Mouse (Mus musculus): ENCODE results near the gene Klf2.

The Klf2 gene

GRCm38 (mm10) chr8:72318801-72319322 lies at the start of gene Klf2:
Gene Klf2 (plus strand): TSS chr8:72319033.
- DNase-seq (ENCODE audit: low read depth, low spot score) = peak; percentile 99

DNA sequence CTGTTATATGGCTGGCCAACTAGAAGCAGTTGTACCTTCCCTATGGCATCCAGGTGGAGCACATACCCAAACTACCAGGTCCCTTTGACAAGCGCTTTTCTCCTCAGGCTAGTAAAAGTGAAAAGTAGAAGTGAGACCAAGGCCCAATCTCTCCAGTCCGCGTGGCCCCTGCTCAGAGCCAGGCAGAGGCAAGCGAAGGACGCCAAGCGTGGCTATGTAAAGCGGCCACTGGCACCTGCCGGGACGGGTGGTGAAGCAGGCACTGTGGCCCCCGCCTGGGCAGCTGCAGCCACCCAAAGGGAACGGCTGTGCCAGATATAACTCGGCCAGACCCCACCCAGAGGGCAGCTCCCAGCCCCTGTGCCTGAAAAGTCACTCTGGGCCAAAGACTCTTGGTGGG lies 48.2 kb upstream of the Klf2 start:
- DNase-seq (ENCODE audit: low read depth, low spot score) = no peak

DNA sequence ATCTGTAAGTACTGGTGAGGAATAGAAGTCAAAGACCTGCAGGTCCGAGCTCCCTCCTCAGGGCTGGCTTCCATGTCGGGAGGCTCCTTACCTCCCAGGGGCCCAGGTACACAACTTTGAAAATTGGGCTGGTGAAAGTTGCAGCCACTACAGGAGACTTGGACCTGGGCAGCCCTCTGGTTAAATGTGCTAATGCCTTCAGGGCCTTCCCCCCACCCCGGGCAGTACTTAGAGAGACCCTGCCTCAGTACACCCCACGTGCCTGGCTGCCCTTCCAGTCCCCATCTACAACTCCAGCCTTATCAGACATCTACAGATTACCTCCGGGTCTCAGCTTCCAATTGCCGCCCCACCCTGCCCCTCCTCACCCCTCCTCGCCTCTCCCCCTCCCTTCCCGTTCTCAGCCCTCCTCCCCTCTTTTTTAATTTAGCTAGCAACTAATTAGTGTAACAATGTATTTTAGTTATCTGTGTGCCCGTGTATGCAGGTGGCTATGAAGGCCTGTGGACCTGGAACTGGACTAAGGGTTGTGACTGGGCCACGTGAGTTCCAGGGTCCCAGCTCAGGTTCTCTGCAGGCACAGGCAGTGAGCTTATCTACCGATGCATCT lies 47.7 kb upstream of the Klf2 start:
- no peak for DNase-seq (ENCODE audit: low read depth, low spot score)

- DNase-seq (ENCODE audit: low read depth, low spot score) = no peak
These were observed 47.1 kb upstream of the Klf2 start for GRCm38 (mm10) chr8:72271691-72272090.

DNA sequence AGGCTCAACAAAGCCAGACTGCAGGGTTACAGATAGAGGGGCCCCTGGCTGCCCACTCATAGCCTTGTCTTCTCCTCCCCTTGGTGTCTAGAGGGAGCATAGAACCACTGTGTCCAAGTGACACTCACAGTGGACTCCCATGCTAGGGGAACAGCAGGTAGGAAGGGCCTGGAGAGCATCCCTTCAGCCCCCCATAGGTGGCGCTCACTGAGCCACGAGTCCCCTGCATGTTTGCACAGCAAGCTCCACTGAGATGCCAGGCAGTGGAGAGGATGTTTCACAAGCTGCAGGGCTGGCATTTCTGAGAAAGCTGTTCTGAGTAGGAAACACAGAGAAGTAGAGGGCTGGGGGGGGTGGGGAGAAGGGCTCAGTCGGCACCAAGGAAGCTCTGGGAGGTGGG lies 46.5 kb upstream of the Klf2 start:
- peak; percentile 74 for DNase-seq (ENCODE audit: low read depth, low spot score)

DNA sequence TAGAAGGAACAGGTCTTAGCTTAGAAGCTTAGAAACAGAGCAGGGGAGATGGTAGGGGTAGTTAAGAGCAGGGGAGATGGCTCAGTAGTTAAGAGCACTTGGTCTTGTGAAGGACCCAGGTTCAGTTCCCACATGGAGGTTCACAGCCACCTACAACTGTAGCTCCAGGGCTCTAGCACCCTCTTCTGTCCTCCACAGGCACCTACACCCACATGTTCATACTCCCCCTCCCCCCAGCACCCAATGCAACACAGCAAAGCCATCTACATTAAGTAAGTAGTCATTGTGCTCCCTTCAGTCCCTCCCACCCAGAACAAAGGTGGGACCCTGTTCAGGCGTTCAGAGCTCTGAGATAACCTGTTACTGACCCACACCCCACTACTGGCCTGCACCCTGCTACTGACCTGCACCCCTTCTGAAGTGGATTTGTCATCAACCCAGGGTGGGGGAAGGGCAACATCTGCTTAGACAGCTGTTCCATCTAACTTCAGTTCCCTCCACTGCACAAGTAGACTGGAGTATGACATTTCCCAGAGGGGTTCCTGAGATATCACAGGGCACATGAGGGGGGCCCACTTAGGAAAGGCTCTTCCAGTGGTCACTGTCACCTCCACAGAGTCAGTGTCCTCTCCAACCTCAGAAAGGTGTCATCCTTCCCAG lies 45.6 kb upstream of the Klf2 start:
- no peak for DNase-seq (ENCODE audit: low read depth, low spot score)

DNA sequence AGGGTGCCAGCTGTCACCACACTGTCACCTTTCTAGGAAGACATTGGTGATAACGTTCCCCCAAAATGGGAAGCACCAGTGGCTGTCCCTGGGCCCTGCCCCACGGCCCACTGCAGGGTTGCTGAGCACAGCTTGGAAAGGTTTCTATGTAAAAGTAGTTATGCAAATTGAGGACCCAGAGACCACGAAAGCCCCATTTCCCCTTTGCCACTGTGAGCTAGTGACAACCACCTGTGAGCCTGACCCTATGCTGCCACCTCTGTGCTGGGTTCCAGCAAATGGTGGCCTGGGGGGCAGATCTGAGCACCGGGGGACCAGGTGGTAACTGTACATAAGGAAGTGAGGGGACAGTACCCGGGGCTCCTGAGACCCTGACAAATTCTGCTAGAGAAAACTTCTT lies 45.0 kb upstream of the Klf2 start:
- DNase-seq (ENCODE audit: low read depth, low spot score) = no peak

DNA sequence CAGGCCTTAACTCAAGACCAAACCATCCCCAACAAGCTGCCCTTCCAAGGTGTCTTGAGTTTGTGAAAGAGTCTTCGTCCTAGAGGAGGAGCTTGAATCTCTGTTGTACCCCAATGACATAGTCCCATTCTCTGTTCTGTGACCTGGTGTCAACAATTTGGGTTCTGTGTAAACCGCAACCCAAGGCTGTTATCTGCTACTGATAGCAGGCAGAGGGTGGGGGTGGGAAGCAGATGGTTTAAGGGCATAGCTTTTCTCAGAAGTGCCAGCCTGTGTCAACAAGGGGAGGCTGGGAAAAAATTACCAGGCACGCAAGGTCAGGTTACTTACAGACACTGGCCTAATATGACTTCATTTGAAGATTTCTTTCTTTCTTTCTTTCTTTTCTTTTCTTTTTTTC lies 41.6 kb upstream of the Klf2 start:
- DNase-seq (ENCODE audit: low read depth, low spot score) = no peak

DNA sequence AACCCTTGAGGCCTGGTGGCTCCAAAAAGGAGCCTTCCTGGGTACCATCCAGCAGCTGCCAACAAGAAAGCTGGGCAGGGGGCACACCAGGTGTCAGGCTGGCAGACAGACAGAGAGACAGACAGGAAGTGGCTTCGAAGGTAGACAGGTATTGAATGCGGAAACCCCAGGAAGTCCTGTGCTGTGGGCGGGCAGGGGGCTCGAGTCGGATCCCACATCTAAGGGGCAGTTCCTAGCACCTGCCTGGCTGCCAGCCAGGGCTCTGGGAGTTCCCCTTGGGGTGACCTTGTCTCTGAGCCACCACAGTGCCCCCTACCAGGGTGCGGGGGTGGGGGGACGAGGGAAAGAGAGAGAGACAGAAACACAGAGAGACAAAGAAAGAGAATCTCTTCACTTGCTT lies 39.7 kb upstream of the Klf2 start:
- DNase-seq (ENCODE audit: low read depth, low spot score) = no peak

- DNase-seq (ENCODE audit: low read depth, low spot score) = no peak
These were observed 37.2 kb upstream of the Klf2 start for GRCm38 (mm10) chr8:72281634-72282033.

DNA sequence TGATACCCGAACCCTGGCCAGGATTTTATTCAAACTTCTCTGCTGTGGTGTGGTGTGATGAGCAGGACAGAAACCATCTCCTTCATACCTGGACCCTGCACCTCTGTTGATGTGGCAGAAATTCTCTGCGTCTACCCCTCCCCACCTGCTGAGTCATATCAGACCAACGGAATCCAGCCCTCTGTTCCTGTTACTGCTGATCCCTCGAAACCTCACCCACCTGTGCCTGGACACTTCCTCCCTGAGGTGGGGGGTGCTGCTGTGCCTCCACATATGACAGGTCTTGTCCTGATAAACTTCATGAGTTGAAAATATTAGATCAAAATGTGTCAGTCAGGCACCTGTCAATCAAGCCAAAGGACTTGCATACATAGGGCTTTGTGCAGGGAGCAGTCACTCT lies 33.5 kb upstream of the Klf2 start:
- DNase-seq (ENCODE audit: low read depth, low spot score) = no peak

DNA sequence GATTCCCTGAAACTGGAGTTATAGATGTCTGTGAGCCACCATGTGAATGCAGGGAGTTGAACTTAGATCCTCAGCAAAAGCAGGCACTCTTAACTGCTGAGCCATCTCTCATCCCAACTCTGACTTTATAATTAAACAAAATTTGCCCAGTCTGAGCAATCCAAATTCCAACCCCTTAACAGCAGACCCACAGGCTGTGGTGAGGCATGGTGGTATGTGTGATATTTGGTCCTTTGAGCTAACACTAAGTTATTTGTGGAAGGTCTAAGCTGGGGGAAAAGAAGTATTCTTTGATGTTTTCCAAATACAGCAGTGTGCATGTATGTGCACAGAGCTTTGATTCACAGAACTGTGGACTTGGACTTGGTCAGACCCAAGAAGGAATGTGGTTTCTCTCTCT lies 29.8 kb upstream of the Klf2 start:
- DNase-seq (ENCODE audit: low read depth, low spot score) = no peak

- no peak for DNase-seq (ENCODE audit: low read depth, low spot score)
These were observed 27.7 kb upstream of the Klf2 start for GRCm38 (mm10) chr8:72291104-72291503.

DNA sequence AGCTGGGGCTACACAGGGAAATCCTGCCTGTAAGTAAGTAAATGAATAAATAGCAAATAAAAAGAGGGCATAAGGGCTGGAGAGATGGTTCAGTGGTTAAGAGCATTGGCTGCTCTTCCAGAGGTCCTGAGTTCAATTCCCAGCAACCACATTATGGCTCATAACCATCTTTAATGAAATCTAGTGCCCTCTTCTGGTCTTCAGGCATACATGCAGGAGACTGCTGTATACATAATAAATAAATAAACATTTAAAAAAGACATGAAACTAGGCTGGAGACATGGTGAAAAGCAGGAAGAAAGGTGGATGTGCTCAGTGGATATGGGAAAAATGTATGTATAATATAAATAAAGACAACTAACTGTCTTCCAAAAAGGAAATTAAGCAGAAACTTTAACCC lies 25.5 kb upstream of the Klf2 start:
- no peak for DNase-seq (ENCODE audit: low read depth, low spot score)

- no peak for DNase-seq (ENCODE audit: low read depth, low spot score)
These were observed 23.7 kb upstream of the Klf2 start for GRCm38 (mm10) chr8:72295125-72295524.

DNA sequence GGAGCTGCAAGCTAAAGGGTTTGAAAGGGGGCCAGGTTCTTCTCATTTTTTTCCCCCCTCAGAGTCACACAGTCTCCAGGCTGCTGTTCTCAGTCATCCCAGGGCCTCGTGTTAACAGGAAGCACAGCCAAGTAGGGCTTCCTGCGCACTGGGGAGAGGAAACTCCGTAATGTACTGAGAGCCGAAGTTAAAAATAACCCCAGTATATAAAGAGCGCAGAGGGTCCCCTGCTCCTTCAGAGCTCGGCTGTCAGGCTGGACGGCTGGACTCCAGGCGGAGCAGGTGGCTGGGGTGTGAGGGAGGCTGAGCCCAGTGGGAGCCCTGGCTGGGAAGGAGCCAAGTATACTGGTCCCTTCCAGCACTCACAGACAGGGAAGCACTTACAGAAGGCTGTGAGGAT lies 23.2 kb upstream of the Klf2 start:
- no peak for DNase-seq (ENCODE audit: low read depth, low spot score)

- DNase-seq (ENCODE audit: low read depth, low spot score) = no peak
These were observed 22.3 kb upstream of the Klf2 start for GRCm38 (mm10) chr8:72296561-72296960.

- no peak for DNase-seq (ENCODE audit: low read depth, low spot score)
These were observed 19.9 kb upstream of the Klf2 start for GRCm38 (mm10) chr8:72298928-72299327.

DNA sequence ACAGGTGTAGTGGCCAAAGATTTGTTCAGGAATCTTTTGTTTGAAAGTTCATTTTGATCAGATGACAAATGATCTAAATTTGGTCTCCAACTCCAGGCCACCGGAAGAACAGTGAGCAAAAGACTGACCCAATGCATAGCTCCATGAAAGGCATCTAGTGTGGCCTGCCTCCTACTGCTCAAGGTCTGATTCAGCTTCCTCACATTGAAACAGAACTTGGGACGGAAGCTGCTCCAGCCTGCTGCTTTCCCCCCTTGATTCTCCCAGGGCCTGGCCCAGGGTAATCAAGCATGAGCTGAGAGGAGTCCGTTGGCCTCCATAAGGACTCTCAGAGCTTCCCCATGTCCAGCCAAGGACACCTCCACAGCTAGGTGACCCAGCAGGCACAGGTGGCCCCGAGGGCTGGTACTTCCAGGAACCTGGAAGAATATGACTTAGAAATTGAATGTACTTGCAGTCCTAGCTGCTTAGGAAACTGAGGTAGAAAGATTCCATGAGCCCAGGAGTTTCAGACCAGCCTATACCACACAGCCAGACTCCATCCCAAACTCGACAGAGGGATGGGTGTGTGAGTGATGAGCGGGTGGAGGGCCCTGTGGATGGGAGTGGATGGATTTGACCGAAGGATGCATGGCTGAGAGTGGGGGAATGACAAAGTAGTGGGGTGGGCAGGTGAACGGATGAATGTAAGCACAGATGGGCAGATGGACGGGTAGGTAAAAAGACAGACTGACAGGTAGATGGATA lies 18.0 kb upstream of the Klf2 start:
- no peak for DNase-seq (ENCODE audit: low read depth, low spot score)

DNA sequence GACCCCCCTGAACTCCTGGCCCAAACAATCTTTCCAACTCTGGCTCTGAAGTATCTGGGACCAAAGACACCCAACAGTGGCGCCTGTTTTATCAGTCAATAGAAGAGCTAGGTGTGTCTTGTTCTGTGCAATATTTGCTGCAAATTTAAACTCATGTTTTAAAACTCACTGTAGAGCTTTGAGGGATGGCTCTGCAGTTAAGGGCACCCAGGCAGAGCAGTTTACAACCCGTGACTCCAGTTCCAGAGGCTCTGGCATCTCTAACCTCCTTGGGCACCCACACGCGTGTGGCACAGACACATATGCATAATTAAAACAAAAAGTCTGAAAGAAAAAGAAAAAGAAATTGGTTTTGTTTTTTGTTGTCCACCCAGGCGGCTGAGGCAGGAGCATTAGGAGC lies 17.3 kb upstream of the Klf2 start:
- DNase-seq (ENCODE audit: low read depth, low spot score) = no peak

- no peak for DNase-seq (ENCODE audit: low read depth, low spot score)
These were observed 15.7 kb upstream of the Klf2 start for GRCm38 (mm10) chr8:72302986-72303612.

DNA sequence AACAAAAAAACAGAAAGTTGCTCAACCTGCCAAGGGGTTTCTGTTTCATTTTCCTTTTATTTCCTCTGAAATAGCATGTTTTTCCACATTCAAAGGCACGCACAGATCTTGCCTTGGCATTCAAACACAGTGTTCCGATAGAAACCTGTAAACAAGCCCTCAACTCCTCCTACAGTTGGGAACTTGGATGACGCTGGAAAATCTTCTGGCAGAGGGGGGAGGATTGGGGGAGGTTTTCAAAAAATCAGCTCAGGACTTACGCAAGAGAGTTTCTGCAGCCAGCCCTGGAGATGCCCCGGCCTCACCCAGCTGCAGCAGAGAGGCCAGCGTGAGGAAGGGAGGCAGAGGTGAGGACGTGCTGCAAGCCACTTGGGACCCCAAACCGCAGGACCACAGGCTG lies 15.2 kb upstream of the Klf2 start:
- DNase-seq (ENCODE audit: low read depth, low spot score) = no peak
